Mouse (Mus musculus) ES-Bruce4 (cell line): ENCODE data around the gene Vmn1r35.

ENCODE experiments used
- CTCF ChIP-seq: IDR thresholded peaks from one replicate; pipeline ENCODE4 v1.8.1; 2011; ENCODE audit warnings: low read depth, low read length
- EP300 ChIP-seq: IDR thresholded peaks from 2 replicates; pipeline ENCODE4 v1.6.1; 2011; ENCODE audit warnings: low read depth, low read length; ENCODE audit not compliant: insufficient read depth
- POLR2A ChIP-seq: IDR thresholded peaks from one replicate; pipeline ENCODE4 v1.8.1; 2011; ENCODE audit warnings: low read length; ENCODE audit not compliant: insufficient read depth

- TF ChIP-seq CTCF (no peak), EP300 (no peak), POLR2A (no peak)
Measured at GRCm38 (mm10) chr6:66708901-66709300, 23.2 kb upstream of the Vmn1r35 start.
